Mouse (Mus musculus): ENCODE results near the gene Cacna1e.

Cacna1e gene

GRCm38 (mm10) chr1:154511736-154512135 lies 372.6 kb downstream of the Cacna1e start:
- no peak for DNase-seq (ENCODE audit: low spot score in 2 of 2)

GRCm38 (mm10) chr1:154504005-154504404 lies 380.3 kb downstream of the Cacna1e start:
- no peak for DNase-seq (ENCODE audit: low spot score in 2 of 2)

- DNase-seq (ENCODE audit: low spot score in 2 of 2): no peak
Observed at GRCm38 (mm10) chr1:154500869-154501268, 383.4 kb downstream of the Cacna1e start.

DNA sequence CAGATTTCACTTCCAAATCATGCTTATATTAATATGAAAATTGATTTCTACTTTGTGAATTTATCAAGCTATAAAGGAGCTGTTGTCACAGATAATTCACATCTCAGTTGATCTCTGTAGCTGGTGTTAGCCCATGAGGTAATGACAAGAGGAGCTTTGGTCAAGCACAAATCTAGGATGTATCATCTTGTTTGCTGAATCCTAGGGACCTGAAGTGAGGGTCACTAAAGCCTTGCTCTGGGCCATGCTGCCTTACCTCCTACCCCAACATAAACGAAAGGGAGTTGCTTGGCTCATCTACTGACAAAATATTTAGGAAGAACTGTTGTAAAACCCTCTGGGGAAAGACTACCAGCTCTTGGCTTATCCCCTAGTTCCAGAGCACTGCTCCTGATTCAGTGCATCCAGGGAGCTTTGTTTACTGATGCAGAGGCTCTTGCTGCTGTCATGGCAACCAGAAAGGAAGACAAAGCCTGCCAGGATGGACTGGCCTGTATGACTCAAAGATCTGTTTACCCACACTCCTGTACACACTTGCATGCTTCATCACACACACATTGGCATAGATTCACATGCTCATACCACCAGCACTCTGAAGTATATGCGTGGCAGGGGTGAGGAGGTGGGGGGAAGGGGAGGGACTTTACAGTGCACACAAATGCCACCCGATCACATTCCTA lies 384.0 kb downstream of the Cacna1e start:
- no peak for DNase-seq (ENCODE audit: low spot score in 2 of 2)

- no peak for DNase-seq (ENCODE audit: low spot score in 2 of 2)
Observed at GRCm38 (mm10) chr1:154498821-154499220, 385.5 kb downstream of the Cacna1e start.

GRCm38 (mm10) chr1:154491071-154491470 lies 393.2 kb downstream of the Cacna1e start:
- DNase-seq (ENCODE audit: low spot score in 2 of 2): no peak

DNA sequence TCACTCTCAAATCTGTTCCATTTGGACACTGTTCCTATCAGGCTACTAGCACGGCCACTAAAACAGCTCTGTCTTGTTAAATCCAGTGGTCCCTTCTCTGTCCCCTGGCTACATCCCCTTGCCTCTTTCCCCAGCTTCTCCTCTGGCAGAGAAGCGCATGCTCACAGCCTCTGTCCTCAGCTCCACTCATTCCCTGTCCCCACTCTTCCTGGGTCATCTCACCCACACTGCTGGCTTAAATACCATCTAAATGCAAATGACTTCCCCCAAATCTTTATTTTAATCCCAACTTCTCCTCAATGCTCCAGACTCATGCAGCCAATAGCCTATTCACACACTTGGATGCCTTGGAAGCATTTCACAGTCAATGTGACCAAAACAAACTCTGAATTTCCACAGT lies 407.6 kb downstream of the Cacna1e start:
- no peak for DNase-seq (ENCODE audit: low spot score in 2 of 2)

DNA sequence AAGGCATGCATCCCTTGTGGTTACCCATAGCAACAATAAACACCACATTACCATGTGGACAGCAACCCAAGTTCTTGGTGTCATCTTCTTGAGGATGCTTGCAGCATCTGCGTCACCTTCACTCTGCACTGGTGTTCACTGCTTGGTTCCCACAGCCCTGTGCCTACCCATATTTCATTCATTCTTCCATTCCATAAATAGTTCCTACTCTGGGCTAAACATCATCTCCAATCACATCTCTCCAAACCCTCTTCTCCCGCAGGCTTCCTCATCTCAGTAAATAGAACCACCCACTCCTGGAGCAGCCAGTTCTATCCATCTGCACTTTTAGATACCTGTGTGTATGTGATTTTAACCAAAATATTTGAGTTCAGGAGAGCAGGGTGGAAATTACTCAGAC lies 408.6 kb downstream of the Cacna1e start:
- no peak for DNase-seq (ENCODE audit: low spot score in 2 of 2)

GRCm38 (mm10) chr1:154474156-154474555 lies 410.1 kb downstream of the Cacna1e start:
- DNase-seq (ENCODE audit: low spot score in 2 of 2): no peak

- DNase-seq (ENCODE audit: low spot score in 2 of 2): no peak
Observed at GRCm38 (mm10) chr1:154467265-154467664, 417.0 kb downstream of the Cacna1e start.

- DNase-seq (ENCODE audit: low spot score in 2 of 2): no peak
Observed at GRCm38 (mm10) chr1:154461521-154461920, 422.8 kb downstream of the Cacna1e start.

- DNase-seq (ENCODE audit: low spot score in 2 of 2): no peak
Observed at GRCm38 (mm10) chr1:154460067-154460466, 424.2 kb downstream of the Cacna1e start.

DNA sequence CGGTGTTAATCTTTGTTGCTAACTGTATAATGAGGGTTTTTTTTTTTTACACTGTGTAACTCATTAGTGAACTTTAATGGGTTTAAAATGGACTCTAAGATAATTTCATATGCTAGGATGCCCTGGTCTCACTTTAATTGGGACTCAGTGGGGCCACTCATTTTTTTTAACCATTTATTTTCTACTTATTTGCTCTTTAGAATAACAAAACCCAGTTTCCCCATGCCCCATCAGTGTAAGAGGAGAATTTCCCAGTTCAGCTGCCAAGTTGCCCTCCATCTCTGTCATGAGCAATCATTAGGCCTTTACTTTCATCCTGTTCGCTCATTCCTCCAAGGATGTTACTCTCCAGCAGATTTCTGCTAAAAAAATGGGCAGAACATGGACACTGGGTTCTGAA lies 425.7 kb downstream of the Cacna1e start:
- DNase-seq (ENCODE audit: low spot score in 2 of 2): no peak

- no peak for DNase-seq (ENCODE audit: low spot score in 2 of 2)
Observed at GRCm38 (mm10) chr1:154450799-154451198, 433.5 kb downstream of the Cacna1e start.

GRCm38 (mm10) chr1:154446456-154446855 lies 437.8 kb downstream of the Cacna1e start:
- DNase-seq (ENCODE audit: low spot score in 2 of 2): no peak

DNA sequence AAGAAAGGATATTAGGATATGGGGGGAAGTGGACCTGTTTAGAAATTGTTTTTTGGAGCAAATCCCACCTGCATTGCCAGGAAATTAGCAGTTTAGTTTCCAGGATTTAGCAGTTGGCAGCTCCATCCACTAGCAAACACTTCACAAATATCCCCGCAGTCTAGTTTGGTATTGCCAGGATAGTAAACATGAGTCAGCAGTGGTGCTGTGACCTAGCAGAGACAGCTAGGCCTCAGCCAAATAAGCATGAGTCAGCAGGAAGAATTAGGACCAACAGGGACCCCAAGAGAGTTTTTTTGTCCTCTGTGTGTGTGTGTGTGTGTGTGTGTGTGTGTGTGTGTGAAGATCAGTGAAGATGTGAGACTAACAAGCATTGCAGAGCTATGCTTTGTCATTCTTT lies 450.8 kb downstream of the Cacna1e start:
- no peak for DNase-seq (ENCODE audit: low spot score in 2 of 2)

- DNase-seq (ENCODE audit: low spot score in 2 of 2): no peak
Observed at GRCm38 (mm10) chr1:154433112-154433511, 451.2 kb downstream of the Cacna1e start.

DNA sequence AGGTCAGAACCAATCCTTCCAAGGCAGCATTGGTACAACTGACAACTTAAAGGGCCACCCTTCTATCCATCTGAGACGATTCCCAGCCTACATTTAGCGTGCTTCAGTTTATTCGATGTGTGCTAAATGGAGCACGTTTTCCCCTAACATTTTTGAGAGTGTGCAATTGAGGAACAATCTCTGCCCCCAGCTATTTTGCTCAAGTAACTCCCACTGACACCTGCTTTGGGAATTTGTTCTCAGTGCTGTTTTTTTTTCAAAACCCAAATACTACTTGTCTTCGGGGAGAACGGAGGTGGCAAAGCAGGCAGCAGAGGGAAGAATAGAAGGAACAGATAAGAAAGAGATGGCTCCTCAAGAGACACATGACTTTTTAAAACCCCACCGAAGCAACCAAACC lies 456.0 kb downstream of the Cacna1e start:
- DNase-seq (ENCODE audit: low spot score in 2 of 2): no peak

- no peak for DNase-seq (ENCODE audit: low spot score in 2 of 2)
Observed at GRCm38 (mm10) chr1:154418278-154418677, 466.0 kb downstream of the Cacna1e start.

- DNase-seq (ENCODE audit: low spot score in 2 of 2): no peak
Observed at GRCm38 (mm10) chr1:154416384-154417155, 467.7 kb downstream of the Cacna1e start.

- no peak for DNase-seq (ENCODE audit: low spot score in 2 of 2)
Observed at GRCm38 (mm10) chr1:154415826-154416225, 468.5 kb downstream of the Cacna1e start.

DNA sequence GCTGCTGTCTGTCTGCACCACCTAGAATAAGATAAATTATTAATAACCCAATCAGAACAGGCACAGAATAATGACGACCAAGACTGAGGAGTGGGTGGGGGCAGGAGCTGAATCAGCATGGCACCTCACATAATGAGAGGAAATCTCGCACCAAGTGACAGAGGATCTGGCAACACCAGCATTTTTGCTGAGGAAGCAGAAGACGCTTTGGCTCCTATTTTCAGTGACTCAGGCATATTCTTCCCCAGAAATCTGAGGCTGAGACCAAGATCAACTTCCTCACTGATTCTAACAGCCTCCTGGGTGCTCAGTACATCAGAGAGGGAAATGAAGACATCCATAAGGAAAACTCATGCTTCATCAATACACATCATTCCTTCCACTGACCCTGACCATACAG lies 471.2 kb downstream of the Cacna1e start:
- DNase-seq (ENCODE audit: low spot score in 2 of 2): no peak

- no peak for DNase-seq (ENCODE audit: low spot score in 2 of 2)
Observed at GRCm38 (mm10) chr1:154409051-154409450, 475.2 kb downstream of the Cacna1e start.

Measured in thymus, postnatal 10 days (tissue).